8 mouse cellular contexts compared by ENCODE assay signal in the genomic region with DNA sequence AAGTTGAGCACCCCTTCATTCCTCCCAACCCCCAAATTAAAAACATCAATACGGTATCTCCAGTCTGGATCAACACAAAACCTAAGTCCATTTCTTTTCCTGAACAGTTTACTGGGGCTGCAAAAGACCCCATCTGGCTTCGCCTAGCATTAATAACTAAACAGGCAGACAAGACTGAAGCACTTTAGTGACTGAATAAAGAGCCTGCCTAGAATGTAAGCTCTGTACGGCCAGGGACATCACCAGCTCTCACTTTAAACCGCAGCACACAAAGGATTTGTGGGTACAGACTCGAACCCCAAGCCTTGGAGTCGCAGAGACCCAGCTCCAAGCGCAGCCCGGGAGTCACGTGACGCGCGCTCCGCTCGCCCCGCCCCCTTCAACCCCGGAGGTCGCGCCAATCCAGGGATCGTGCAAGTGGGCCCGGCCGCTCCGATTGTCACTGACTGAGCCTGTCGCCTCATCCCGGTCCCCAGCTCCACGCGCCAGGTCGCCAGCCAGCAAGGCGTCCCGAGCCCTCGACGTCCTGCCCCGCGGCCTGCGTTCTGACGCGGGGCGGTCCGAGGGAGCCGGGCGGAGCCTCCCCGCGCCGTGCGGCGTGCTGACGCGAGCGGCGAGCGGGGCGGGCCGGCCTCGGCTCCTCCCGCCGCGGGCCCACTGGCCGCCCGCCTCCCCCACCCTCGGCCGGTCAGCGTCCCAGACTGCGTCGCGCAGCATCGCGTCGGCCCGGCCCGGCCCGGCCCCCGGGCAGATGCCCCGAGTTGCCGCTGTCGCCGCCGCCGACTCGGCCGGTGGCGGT. TPM values are rescaled to one million over a fixed set of nuclear protein-coding genes. Genes with fewer than 3 reads are reported as not detected.
DNase-seq lines count a peak whose midpoint lies in the region; ATAC-seq lines count a peak whose summit lies in the region.

Gene Ric1, plus strand, starts transcription at position 646 of the 799 bp plus-strand sequence.

- peak within 1 kb of the TSS; percentile 95 for H3K4me3 ChIP-seq in hindbrain, embryonic 15.5 days

- peak; percentile 59 for DNase-seq in WW6 (ENCODE audit: low read depth, low spot score)
- peak; percentile 83 to 90 for DNase-seq in cerebellum, postnatal 36 days
- peak; percentile 87 for DNase-seq in gastrocnemius, adult 18-20 months (ENCODE audit: low spot score)
- DNase-seq in left cerebral cortex, adult 11 months (ENCODE audit: low spot score), result peak; percentile 73
- peak; percentile 87 for DNase-seq in lung, postnatal 36 days
- DNase-seq in retina, embryonic 14.5 days (ENCODE audit: low spot score), result peak; percentile 88
- DNase-seq in thymus, postnatal 36 days, result peak; percentile 86 to 89

- peaks cover 25% of the 10 kb centered on the region for H3K4me1 ChIP-seq in hindbrain, embryonic 15.5 days (replicated peaks)

- H3K36me3 ChIP-seq in hindbrain, embryonic 15.5 days, result no peaks in the 10 kb centered on the region

- WGBS in hindbrain, embryonic 15.5 days, result under 1% methylated on average over 67 of the region's 80 CpGs

- peak within 1 kb of the TSS; percentile 94 for H3K4me2 ChIP-seq in hindbrain, embryonic 15.5 days

- peak within 1 kb of the TSS; percentile 95 for H3K27ac ChIP-seq in hindbrain, embryonic 15.5 days (replicated peaks)

- H3K9me3 ChIP-seq in hindbrain, embryonic 15.5 days, result no peaks in the 10 kb centered on the region

- no peaks in the 10 kb centered on the region for H3K27me3 ChIP-seq in hindbrain, embryonic 15.5 days

- ATAC-seq in hindbrain, embryonic 15.5 days (ENCODE audit: low FRiP score, low read depth), result peak; percentile 98

- peak within 1 kb of the TSS; percentile 93 for H3K9ac ChIP-seq in hindbrain, embryonic 15.5 days

RNA-seq across cellular contexts. Expression of gene Ric1, which starts in this region (rescaled TPM):
- total RNA-seq in gastrocnemius, adult 18-20 months (2021), result 10 to 100 TPM; 25.6 to 28.0 TPM
- 12.0 and 12.2 TPM in 2 replicates for polyA plus RNA-seq in hindbrain, embryonic 15.5 days (2015; fragmentation: Nextera tagmentation; extraction: Ambion mirVana)

Comparison
In these comparisons a context has a peak if more than half of its experiments do, and no peak if none do; other contexts are left out.
1. Peak in every context shown above with its lines: DNase-seq, ATAC-seq, H3K4me3 ChIP-seq and H3K27ac ChIP-seq.